Mouse (Mus musculus) testis, adult 2 months (tissue): Measurements from ENCODE around the gene Ttc23.

Source experiments
- CTCF ChIP-seq: fragments of 200-500 bp; IDR thresholded peaks from 2 replicates; pipeline ENCODE4 v1.5.1; 2012; ENCODE audit warnings: low read depth, mild to moderate bottlenecking, inconsistent platforms, low read length, moderate library complexity; ENCODE audit not compliant: control insufficient read depth, insufficient read depth, insufficient replicate concordance
- POLR2A ChIP-seq: fragments of 200-500 bp; IDR thresholded peaks from 2 replicates; pipeline ENCODE4 v1.6.1; 2012; ENCODE audit warnings: low read depth, mild to moderate bottlenecking, inconsistent platforms, low read length, moderate library complexity; ENCODE audit not compliant: control insufficient read depth

- TF ChIP-seq POLR2A, result no peak
- TF ChIP-seq CTCF, result no peak
Observed at GRCm38 (mm10) chr7:67758506-67758857, 111.3 kb downstream of the Ttc23 start.
